Mouse (Mus musculus): ENCODE measurements at regions not wholly inside any gene's neighbourhood (a gene's known extent, or its start where the extent isn't known, plus 50 kb on each side); places are given as distances from the start of the nearest gene placed in this dataset.

- Histone ChIP-seq H3K9ac (no peak overlapping the region), H3K27me3 (replicated peaks) (no peaks in the 10 kb centered on the region), H3K4me3 (no peak overlapping the region), H3K4me1 (no peaks in the 10 kb centered on the region), H3K27ac (replicated peaks) (no peak overlapping the region), H3K4me2 (no peak overlapping the region), H3K36me3 (no peaks in the 10 kb centered on the region), H3K9me3 (no peaks in the 10 kb centered on the region)
- no peak for ATAC-seq (ENCODE audit: extremely low read depth, insufficient number of reproducible peaks, low FRiP score, low TSS enrichment)
- 34% methylated on average over 2 of the region's 2 CpGs for WGBS
These were observed 130.4 kb downstream of the Usp46 start for GRCm38 (mm10) chr5:73937799-73938198.

- H3K9ac ChIP-seq, result no peak overlapping the region
- H3K4me2 ChIP-seq, result no peak overlapping the region
- ATAC-seq (ENCODE audit: extremely low read depth, insufficient number of reproducible peaks, low FRiP score, low TSS enrichment), result no peak
- no peak overlapping the region for H3K4me3 ChIP-seq
- WGBS, result 48% methylated on average over 4 of the region's 4 CpGs
- H3K27ac ChIP-seq (replicated peaks), result no peak overlapping the region
- no peaks in the 10 kb centered on the region for H3K4me1 ChIP-seq
- H3K27me3 ChIP-seq (replicated peaks), result no peaks in the 10 kb centered on the region
- H3K36me3 ChIP-seq, result no peaks in the 10 kb centered on the region
- H3K9me3 ChIP-seq, result no peaks in the 10 kb centered on the region
These were observed 129.8 kb downstream of the Usp46 start for GRCm38 (mm10) chr5:73938450-73938849.

- Histone ChIP-seq H3K27me3 (replicated peaks) (no peaks in the 10 kb centered on the region), H3K4me1 (no peaks in the 10 kb centered on the region), H3K27ac (replicated peaks) (no peak overlapping the region), H3K36me3 (no peaks in the 10 kb centered on the region), H3K4me2 (no peak overlapping the region), H3K9ac (no peak overlapping the region), H3K9me3 (no peaks in the 10 kb centered on the region), H3K4me3 (no peak overlapping the region)
- ATAC-seq (ENCODE audit: extremely low read depth, insufficient number of reproducible peaks, low FRiP score, low TSS enrichment), result no peak; the same call in 1 of the 2 replicates
- whole genome bisulfite sequencing, result 57% methylated on average over 3 of the region's 3 CpGs
These were observed 125.3 kb downstream of the Usp46 start for GRCm38 (mm10) chr5:73942950-73943349.

GRCm38 (mm10) chr5:73945671-73946070 lies 122.6 kb downstream of the Usp46 start:
- H3K4me3 ChIP-seq, result no peak overlapping the region
- no peaks in the 10 kb centered on the region for H3K36me3 ChIP-seq
- 83% methylated on average over 3 of the region's 3 CpGs for WGBS
- no peak for ATAC-seq (ENCODE audit: extremely low read depth, insufficient number of reproducible peaks, low FRiP score, low TSS enrichment)
- no peaks in the 10 kb centered on the region for H3K4me1 ChIP-seq
- no peak overlapping the region for H3K9ac ChIP-seq
- H3K27me3 ChIP-seq (replicated peaks), result no peaks in the 10 kb centered on the region
- H3K9me3 ChIP-seq, result no peaks in the 10 kb centered on the region
- H3K27ac ChIP-seq (replicated peaks), result no peak overlapping the region
- H3K4me2 ChIP-seq, result no peak overlapping the region

DNA sequence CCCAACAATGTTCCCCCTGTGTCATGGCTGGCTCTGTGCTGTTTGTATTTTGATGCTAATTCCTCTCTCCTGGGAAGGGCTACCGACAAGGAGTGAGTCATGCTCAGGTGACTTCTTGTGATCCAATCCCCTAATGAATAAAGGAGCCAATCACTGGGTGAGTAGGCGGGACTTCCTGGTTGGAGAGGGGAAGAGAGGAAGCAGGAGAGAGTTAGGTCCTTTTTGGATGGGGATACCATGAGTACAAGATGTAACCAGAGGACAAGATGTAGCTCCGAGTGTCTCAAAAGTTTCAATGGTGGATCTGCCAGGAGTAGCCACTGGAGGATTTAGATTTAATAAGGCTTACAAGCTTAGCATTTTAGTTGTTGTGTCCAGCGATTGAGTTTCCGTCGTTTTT lies 122.1 kb downstream of the Usp46 start:
- 81% methylated on average over 6 of the region's 6 CpGs for WGBS
- H3K27ac ChIP-seq (replicated peaks), result no peak overlapping the region
- H3K4me2 ChIP-seq, result no peak overlapping the region
- no peak overlapping the region for H3K9ac ChIP-seq
- no peak for ATAC-seq (ENCODE audit: extremely low read depth, insufficient number of reproducible peaks, low FRiP score, low TSS enrichment)
- no peaks in the 10 kb centered on the region for H3K36me3 ChIP-seq
- no peaks in the 10 kb centered on the region for H3K4me1 ChIP-seq
- no peaks in the 10 kb centered on the region for H3K27me3 ChIP-seq (replicated peaks)
- no peak overlapping the region for H3K4me3 ChIP-seq
- H3K9me3 ChIP-seq, result no peaks in the 10 kb centered on the region

GRCm38 (mm10) chr5:73948031-73948899 lies 120.0 kb downstream of the Usp46 start:
- no peaks in the 10 kb centered on the region for H3K4me1 ChIP-seq
- no peaks in the 10 kb centered on the region for H3K27me3 ChIP-seq (replicated peaks)
- no peak for ATAC-seq (ENCODE audit: extremely low read depth, insufficient number of reproducible peaks, low FRiP score, low TSS enrichment)
- H3K9ac ChIP-seq, result no peak overlapping the region
- 79% methylated on average over 9 of the region's 9 CpGs for WGBS
- H3K36me3 ChIP-seq, result no peaks in the 10 kb centered on the region
- no peaks in the 10 kb centered on the region for H3K9me3 ChIP-seq
- H3K4me3 ChIP-seq, result no peak overlapping the region
- H3K27ac ChIP-seq (replicated peaks), result no peak overlapping the region
- no peak overlapping the region for H3K4me2 ChIP-seq
